Mouse (Mus musculus): Measurements from ENCODE around the gene Tsc22d4. TPM values are rescaled to one million over a fixed set of nuclear protein-coding genes. Genes with fewer than 3 reads are reported as not detected.
"Not testable (repeated sequence)": the region's sequence is repeated elsewhere in the genome, so short reads cannot be mapped to it uniquely, and the experiment has no call there.

Tsc22d4 gene
- polyA plus RNA-seq, 3 experiments from 2014 or later: 43.3 to 83.4 (median 64.7) TPM

DNA sequence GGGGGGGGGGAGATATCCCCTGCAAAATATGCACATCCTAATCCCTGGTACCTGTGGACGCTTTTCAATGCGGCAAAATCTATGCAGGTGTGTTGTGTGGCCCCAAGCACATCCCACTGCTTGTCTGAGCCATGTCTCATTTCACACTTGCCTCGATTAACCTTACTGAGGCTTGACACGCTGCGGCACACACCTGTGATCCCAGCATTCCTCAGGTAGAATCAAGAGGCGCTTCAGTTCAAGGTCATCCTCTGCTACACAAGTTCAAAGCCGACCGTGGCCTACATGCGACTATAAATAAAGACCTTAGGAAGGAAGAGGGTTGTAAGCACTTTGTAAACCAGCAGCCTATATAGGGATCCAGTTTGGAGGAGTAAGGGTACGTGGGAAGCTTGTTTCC lies 3.5 kb upstream of the Tsc22d4 start:
- ATAC-seq: no peak

- no peak for ATAC-seq
Measured at GRCm38 (mm10) chr5:137742836-137743235, 2.7 kb upstream of the Tsc22d4 start.

GRCm38 (mm10) chr5:137744197-137744596 lies 1.3 kb upstream of the Tsc22d4 start:
- ATAC-seq: no peak

GRCm38 (mm10) chr5:137746282-137746850 lies 836 bp downstream of the Tsc22d4 start:
- peak; percentile 10 for ATAC-seq

GRCm38 (mm10) chr5:137746851-137747325 lies 1.4 kb downstream of the Tsc22d4 start:
- no peak for ATAC-seq

DNA sequence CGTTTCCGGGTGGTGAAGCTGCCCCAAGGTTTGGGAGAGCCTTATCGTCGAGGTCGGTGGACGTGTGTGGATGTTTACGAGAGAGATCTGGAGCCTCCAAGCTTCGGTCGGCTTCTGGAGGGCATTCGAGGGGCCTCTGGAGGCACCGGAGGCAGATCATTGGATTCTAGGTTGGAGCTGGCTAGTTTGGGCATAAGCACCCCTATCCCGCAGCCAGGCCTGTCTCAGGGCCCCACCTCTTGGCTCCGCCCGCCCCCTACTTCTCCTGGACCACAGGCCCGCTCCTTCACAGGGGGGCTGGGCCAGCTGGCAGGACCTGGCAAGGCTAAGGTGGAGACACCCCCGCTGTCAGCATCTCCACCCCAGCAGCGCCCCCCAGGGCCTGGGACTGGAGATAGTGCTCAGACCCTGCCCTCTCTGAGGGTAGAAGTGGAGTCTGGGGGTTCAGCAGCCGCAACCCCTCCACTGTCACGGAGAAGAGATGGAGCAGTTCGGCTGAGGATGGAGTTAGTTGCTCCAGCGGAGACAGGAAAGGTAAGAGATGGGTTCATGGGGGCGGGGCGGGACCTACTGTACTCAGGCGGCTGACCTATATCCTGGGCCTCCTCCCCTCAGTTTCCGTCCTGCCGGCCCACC lies 1.9 kb downstream of the Tsc22d4 start:
- ATAC-seq: no peak

DNA sequence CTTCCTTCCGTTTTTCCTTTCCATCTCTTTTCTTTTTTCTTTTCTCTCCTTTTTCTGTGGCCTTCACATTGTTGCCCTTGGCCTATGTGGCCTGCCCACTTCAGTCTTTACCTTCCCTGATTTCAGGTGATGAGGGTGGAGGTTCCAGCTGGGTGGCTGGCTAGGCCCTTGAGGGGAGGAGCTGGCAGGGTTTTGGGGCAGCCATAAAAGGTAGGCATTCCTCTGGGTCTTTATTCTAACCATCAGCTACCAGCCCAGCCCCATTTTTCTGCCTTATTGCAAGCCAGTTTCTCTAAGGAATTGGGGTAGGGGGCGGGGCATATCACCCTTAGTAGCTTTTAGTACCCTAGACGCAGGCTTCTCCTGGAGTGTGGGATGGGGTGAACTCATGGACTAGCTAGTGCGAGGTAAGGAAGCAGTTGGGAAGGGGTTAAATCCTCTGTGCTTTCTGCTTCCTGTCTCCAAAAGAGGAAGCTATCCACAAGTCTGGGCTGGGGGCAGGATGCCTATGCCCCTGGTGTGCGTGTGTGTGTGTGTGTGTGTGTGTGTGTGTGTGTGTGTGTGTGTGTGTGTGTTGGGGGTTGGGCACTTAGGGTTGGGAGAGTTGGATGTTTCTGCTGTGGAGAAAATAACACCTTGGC lies 2.7 kb downstream of the Tsc22d4 start:
- no peak for ATAC-seq

DNA sequence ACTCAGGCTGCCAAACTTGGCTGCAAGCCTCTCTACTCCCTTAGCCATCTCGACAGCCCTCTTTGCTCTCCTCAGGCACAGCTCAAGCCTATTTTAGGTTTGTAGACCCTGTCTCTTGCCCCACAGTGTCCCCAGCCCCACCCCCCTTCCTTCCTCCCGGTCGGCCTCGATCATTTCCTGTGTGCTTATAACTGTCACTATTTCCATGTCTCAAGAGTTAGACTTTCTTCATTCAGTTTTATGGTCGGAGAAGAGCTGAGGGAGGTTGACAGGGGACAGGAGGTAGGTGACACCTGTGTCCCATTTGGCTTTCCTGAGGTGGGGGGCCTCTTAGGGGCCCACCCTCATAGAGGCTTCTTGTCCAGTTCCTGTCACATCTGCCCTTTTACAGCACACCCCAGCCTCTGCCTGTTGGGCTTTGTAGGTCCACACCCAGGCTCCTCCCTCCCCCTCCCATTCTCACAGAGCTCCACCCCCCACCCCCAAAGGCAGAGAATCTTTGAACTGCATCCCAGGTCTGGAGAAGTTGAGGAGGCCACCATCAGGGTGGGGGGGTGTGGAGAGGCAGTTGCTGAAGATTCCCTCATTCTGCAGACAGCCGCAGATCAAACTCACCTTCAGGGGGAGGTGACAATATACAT lies 3.8 kb downstream of the Tsc22d4 start:
- peak; percentile 36 for ATAC-seq

DNA sequence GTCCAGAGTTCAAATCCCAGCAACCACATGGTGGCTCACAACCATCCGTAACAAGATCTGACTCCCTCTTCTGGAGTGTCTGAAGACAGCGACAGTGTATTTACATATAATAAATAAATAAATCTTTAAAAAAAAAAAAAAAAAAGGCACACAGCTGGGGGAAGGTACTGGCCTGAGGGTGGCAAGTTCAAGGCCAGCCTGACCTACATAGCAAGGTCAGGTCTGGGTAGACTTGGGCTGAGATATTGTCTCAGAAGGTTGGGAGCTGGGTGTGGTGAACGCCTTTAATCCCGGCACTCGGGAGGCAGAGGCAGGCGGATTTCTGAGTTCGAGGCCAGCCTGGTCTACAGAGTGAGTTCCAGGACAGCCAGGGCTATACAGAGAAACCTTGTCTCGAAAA lies 4.7 kb downstream of the Tsc22d4 start:
- ATAC-seq: not testable (repeated sequence)

GRCm38 (mm10) chr5:137751221-137751887 lies 5.8 kb downstream of the Tsc22d4 start:
- ATAC-seq: no peak

GRCm38 (mm10) chr5:137751988-137752387 lies 6.5 kb downstream of the Tsc22d4 start:
- ATAC-seq: no peak

DNA sequence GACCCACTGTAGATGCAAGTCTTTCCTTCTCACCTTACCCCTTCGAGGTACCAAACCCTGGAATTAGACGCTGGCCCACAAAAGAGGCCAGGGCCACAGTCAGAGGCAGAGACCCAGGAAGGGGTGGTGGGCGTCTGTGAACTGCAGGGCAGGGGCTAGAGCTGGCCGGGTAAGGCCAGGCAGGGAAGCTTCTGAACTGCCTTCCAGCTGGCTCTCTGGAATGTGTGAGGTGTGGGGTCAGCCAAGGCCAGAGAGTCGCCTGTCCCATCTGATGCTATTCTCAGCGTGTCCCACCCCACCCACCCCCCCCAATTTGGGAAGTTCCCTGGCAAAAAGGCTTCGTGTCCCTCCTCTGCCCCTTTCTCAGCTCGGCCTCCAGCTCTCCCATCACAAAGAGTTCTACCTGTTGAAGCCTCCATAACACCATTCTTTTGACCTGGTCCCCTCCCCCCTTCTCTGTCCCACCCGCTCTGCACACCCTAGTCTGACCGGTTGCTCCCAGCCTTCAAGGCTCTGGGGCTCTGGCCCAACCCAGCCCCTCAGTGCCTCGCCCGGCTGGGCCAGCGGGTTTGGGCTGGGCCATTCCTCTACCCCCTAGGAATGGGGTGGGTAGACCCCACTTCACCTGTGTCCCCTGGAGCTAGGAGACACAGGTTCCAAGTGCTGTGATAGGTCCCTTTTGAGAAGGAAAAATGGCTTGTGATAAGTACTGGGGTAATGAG lies 7.7 kb downstream of the Tsc22d4 start:
- no peak for ATAC-seq

GRCm38 (mm10) chr5:137755425-137755824 lies 9.9 kb downstream of the Tsc22d4 start:
- no peak for ATAC-seq

- ATAC-seq: no peak
Measured at GRCm38 (mm10) chr5:137756106-137756505, 10.6 kb downstream of the Tsc22d4 start.

DNA sequence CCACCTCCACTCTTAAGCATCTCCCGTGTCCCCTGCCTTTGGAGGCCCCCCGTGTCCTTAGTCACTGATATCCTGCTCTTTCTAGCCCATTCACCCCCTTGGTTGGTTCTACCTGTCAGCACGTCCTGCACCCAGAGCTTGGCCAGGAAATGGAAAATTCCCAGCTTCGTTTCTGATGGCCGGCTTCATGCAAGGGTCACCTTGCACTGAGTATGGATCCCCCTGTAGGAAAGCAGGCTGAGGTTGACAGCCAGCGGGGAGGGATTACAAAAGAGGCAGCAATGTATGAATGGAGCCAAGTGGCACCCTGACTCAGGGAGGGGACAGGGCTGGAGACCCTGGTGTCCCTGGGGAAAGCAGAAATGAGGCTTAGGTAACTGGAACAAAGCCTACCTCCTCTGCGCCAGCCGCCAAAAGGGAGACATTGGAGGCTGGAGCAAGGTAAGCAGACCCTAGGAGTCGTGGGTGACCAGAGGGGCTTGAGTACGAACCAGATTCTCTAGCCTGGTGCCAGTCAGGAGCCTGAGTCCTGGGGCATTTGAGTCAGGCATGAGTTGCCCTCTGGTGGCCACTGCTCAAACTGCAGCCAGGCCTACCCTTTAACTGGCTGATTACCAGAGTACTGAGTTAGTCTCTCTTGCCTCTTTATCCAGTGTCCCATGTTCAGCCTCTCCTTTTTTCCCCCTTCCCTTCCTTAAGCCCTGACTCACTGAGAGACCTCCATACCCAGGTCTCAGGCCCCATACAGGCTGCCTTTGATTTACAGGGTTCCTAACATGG lies 11.5 kb downstream of the Tsc22d4 start:
- ATAC-seq: peak; percentile 70

- ATAC-seq: no peak
Measured at GRCm38 (mm10) chr5:137757887-137758286, 12.4 kb downstream of the Tsc22d4 start.

DNA sequence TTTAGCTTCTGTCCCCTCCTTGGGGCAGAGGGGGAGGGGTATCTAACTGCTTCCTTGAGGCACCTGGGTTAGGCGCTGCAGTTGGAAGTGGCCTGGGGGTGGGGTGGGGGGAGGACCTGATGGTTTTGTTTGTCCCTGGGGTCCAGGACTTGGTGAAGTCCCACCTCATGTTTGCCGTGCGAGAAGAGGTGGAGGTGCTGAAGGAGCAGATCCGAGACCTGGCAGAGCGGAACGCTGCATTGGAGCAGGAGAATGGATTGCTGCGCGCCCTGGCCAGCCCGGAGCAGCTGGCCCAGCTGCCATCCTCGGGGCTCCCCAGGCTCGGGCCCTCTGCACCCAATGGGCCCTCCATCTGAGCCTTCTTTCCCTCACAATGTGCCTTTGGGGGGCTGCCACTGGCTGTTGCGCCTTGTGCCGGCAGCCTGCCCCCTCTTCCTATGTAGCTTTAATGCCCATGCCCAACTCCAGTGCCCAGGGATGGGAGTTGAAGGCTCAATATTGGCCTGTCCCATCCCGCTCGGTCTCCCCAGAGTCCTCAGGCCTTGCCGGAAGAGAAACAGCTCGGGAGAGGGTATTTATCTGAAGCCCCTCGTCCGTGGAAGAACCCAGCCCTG lies 13.5 kb downstream of the Tsc22d4 start:
- ATAC-seq: no peak

DNA sequence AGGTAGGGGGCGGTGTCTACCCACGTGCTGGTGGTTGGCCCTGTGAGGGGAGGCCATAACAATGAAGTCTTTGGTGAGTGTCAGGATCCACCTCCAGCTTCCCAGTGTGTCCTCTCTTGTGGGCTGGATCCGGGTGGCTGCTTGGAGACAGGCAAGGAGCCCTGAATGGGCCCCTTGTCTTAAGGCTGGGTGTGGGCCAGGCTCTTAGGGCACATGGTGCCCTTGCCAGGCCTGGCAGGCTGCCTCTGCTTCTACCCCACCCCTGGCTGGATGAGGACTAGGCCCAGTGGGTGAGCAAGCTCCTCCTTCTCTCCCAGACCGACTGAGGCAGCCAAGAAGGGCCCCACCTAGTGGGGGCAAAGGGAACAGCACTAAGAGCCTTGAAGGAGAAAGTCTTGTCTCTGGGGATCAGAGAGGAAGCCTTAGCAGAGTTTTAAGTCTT lies 14.5 kb downstream of the Tsc22d4 start:
- peak; percentile 63 for ATAC-seq

GRCm38 (mm10) chr5:137764609-137765340 lies 19.2 kb downstream of the Tsc22d4 start:
- ATAC-seq: no peak

GRCm38 (mm10) chr5:137766270-137766669 lies 20.7 kb downstream of the Tsc22d4 start:
- peak; percentile 38 for ATAC-seq
